ENCODE assay signal across 20 mouse cellular contexts in the genomic region with DNA sequence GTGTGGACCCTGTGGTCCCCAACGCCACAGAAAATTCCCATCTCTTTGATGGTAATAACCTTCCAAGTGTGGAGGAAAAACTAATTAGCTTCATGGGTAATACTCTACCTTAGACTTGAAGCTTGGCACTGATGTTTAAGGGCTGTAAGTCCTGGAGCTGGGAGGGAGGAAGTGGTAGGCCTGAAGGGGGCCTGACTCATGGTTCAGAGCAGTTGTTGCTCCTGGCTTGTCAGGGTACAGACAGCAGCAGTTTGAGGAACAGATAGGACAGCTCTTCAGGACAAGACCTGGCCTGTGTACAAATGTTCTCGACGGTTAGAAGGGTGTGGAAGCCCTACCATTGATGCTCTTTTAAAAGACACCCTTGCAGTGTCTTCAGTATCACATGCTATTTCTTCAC. TPM values are rescaled to one million over a fixed set of nuclear protein-coding genes. Genes with fewer than 3 reads are reported as not detected.
DNase-seq lines count a peak whose midpoint lies in the region; ATAC-seq and TF ChIP-seq lines count a peak whose summit lies in the region.
"Had no signal": no experiment of that assay in that cellular context is flagged by ENCODE, and none has a peak within 500 bp of the region (broad histone marks: within the 10 kb centered on the region; RNA-seq: fewer than 3 reads in every experiment).

No protein-coding gene starts in this region.

- H3K4me2 ChIP-seq in forebrain, embryonic 12.5 days = no peak overlapping the region
- no peak overlapping the region for H3K4me2 ChIP-seq in forebrain, embryonic 15.5 days (replicated peaks)
- H3K4me2 ChIP-seq in kidney, postnatal 0 days (ENCODE audit: low read length) = no peak overlapping the region
- H3K4me2 ChIP-seq in midbrain, embryonic 12.5 days (replicated peaks) = no peak overlapping the region
- no peak overlapping the region for H3K4me2 ChIP-seq in midbrain, embryonic 15.5 days
- H3K4me2 ChIP-seq in myocyte (ENCODE audit: low read depth) = no peak overlapping the region
- H3K4me2 ChIP-seq: embryonic facial prominence, embryonic 15.5 days; heart, embryonic 11.5 days; heart, embryonic 15.5 days; hindbrain, embryonic 15.5 days had no signal

- no peaks in the 10 kb centered on the region for H3K27me3 ChIP-seq in forebrain, embryonic 12.5 days
- H3K27me3 ChIP-seq in forebrain, embryonic 15.5 days = no peaks in the 10 kb centered on the region
- H3K27me3 ChIP-seq in kidney, postnatal 0 days (ENCODE audit: insufficient read depth, low read length) = no peaks in the 10 kb centered on the region
- no peaks in the 10 kb centered on the region for H3K27me3 ChIP-seq in midbrain, embryonic 12.5 days
- H3K27me3 ChIP-seq in midbrain, embryonic 15.5 days (replicated peaks) = no peaks in the 10 kb centered on the region
- no peaks in the 10 kb centered on the region for H3K27me3 ChIP-seq in myocyte (ENCODE audit: control insufficient read depth, insufficient read depth, insufficient read length)
- H3K27me3 ChIP-seq: embryonic facial prominence, embryonic 15.5 days; heart, embryonic 15.5 days; hindbrain, embryonic 15.5 days had no signal

- 84% methylated on average over 3 of the region's 3 CpGs for WGBS in forebrain, embryonic 12.5 days
- WGBS in forebrain, embryonic 15.5 days = 85% methylated on average over 3 of the region's 3 CpGs
- WGBS in kidney, postnatal 0 days = 86% methylated on average over 3 of the region's 3 CpGs
- 92% methylated on average over 3 of the region's 3 CpGs for WGBS in midbrain, embryonic 12.5 days
- 85% methylated on average over 3 of the region's 3 CpGs for WGBS in midbrain, embryonic 15.5 days

- H3K4me1 ChIP-seq in forebrain, embryonic 12.5 days = peaks cover 29% of the 10 kb centered on the region
- peaks cover 13% of the 10 kb centered on the region for H3K4me1 ChIP-seq in forebrain, embryonic 15.5 days
- H3K4me1 ChIP-seq in kidney, postnatal 0 days (replicated peaks; ENCODE audit: insufficient read depth, low read length) = peaks cover 11% of the 10 kb centered on the region; the same call in 1 of the 2 replicates
- H3K4me1 ChIP-seq in midbrain, embryonic 12.5 days = peaks cover 31% of the 10 kb centered on the region
- H3K4me1 ChIP-seq in midbrain, embryonic 15.5 days = peaks cover 16% of the 10 kb centered on the region

- no peaks in the 10 kb centered on the region for H3K36me3 ChIP-seq in forebrain, embryonic 12.5 days (replicated peaks)
- H3K36me3 ChIP-seq in forebrain, embryonic 15.5 days = no peaks in the 10 kb centered on the region
- H3K36me3 ChIP-seq in kidney, postnatal 0 days (ENCODE audit: insufficient read depth, low read length) = no peaks in the 10 kb centered on the region
- H3K36me3 ChIP-seq in midbrain, embryonic 12.5 days = no peaks in the 10 kb centered on the region
- H3K36me3 ChIP-seq in midbrain, embryonic 15.5 days (replicated peaks) = no peaks in the 10 kb centered on the region
- H3K36me3 ChIP-seq in myocyte (ENCODE audit: control insufficient read depth, insufficient read depth) = no peaks in the 10 kb centered on the region
- H3K36me3 ChIP-seq: embryonic facial prominence, embryonic 15.5 days; heart, embryonic 15.5 days; hindbrain, embryonic 15.5 days had no signal

- H3K9me3 ChIP-seq in forebrain, embryonic 12.5 days = peaks cover 8% of the 10 kb centered on the region
- no peaks in the 10 kb centered on the region for H3K9me3 ChIP-seq in forebrain, embryonic 15.5 days
- H3K9me3 ChIP-seq in kidney, postnatal 0 days (replicated peaks; ENCODE audit: low read length) = no peaks in the 10 kb centered on the region
- H3K9me3 ChIP-seq in midbrain, embryonic 12.5 days = 0 out of 2 replicates have a peak, but pooled peaks cover 6% of the 10 kb centered on the region
- no peaks in the 10 kb centered on the region for H3K9me3 ChIP-seq in midbrain, embryonic 15.5 days
- H3K9me3 ChIP-seq: embryonic facial prominence, embryonic 15.5 days; heart, embryonic 15.5 days; hindbrain, embryonic 15.5 days had no signal

- TF ChIP-seq CTCF in kidney, postnatal 0 days (IDR thresholded peaks at IDR 0.05; ENCODE audit: low read depth) = no peak

- no peaks in the 10 kb centered on the region for H3K79me2 ChIP-seq in myocyte (ENCODE audit: control insufficient read depth, insufficient read depth)

- TF ChIP-seq POLR2A in myocyte (IDR thresholded peaks at IDR 0.05; ENCODE audit: insufficient read length, low read depth) = no peak

- peak overlapping the region; percentile 80; the same call in 1 of the 2 replicates for H3K27ac ChIP-seq in forebrain, embryonic 12.5 days
- no peak overlapping the region for H3K27ac ChIP-seq in forebrain, embryonic 15.5 days (replicated peaks)
- 0 out of 2 replicates have a peak overlapping the region, but pooled peaks have one; percentile 5 for H3K27ac ChIP-seq in kidney, postnatal 0 days
- H3K27ac ChIP-seq in midbrain, embryonic 12.5 days (replicated peaks) = peak overlapping the region; percentile 35; the same call in 1 of the 2 replicates
- no peak overlapping the region for H3K27ac ChIP-seq in midbrain, embryonic 15.5 days
- H3K27ac ChIP-seq: embryonic facial prominence, embryonic 15.5 days; heart, embryonic 15.5 days; hindbrain, embryonic 15.5 days had no signal

- H3K9ac ChIP-seq in forebrain, embryonic 12.5 days = no peak overlapping the region
- no peak overlapping the region for H3K9ac ChIP-seq in forebrain, embryonic 15.5 days (replicated peaks)
- no peak overlapping the region for H3K9ac ChIP-seq in kidney, postnatal 0 days (ENCODE audit: low read depth, low read length)
- no peak overlapping the region for H3K9ac ChIP-seq in midbrain, embryonic 12.5 days (replicated peaks)
- no peak overlapping the region for H3K9ac ChIP-seq in midbrain, embryonic 15.5 days
- H3K9ac ChIP-seq: embryonic facial prominence, embryonic 15.5 days; heart, embryonic 15.5 days; hindbrain, embryonic 15.5 days had no signal

- no peak overlapping the region for H3K4me3 ChIP-seq in forebrain, embryonic 12.5 days (replicated peaks)
- no peak overlapping the region for H3K4me3 ChIP-seq in forebrain, embryonic 15.5 days
- no peak overlapping the region for H3K4me3 ChIP-seq in kidney, postnatal 0 days (replicated peaks; ENCODE audit: low read depth, low read length)
- H3K4me3 ChIP-seq in midbrain, embryonic 12.5 days = no peak overlapping the region
- H3K4me3 ChIP-seq in midbrain, embryonic 15.5 days = no peak overlapping the region
- no peak overlapping the region for H3K4me3 ChIP-seq in myocyte
- H3K4me3 ChIP-seq: embryonic facial prominence, embryonic 15.5 days; erythroblast, embryonic 14.5 days; heart, embryonic 15.5 days; hindbrain, embryonic 15.5 days had no signal

- DNase-seq in kidney, postnatal 0 days (ENCODE audit: low spot score) = no peak
- DNase-seq in kidney, postnatal 25 days = no peak
- no peak for DNase-seq in right cerebral cortex, postnatal 4 days
- DNase-seq: adrenal gland, adult 8-10 months; adrenal gland, postnatal 36 days; cerebellum, adult 2 months; gastrocnemius, postnatal 10 days; heart, adult 18-20 months; heart, postnatal 14 days had no signal

- no peak overlapping the region for H3ac ChIP-seq in myocyte (ENCODE audit: control insufficient read depth, insufficient read length)

- ATAC-seq in forebrain, embryonic 12.5 days (ENCODE audit: low FRiP score) = no peak
- no peak for ATAC-seq in forebrain, embryonic 15.5 days (replicated peaks)
- no peak for ATAC-seq in kidney, postnatal 0 days (replicated peaks; ENCODE audit: low FRiP score, low read depth)
- no peak for ATAC-seq in midbrain, embryonic 12.5 days (ENCODE audit: low FRiP score, low read depth)
- no peak for ATAC-seq in midbrain, embryonic 15.5 days (replicated peaks)
- ATAC-seq: forebrain, embryonic 16.5 days had no signal

TF ChIP-seq in myocyte, 11 proteins besides CTCF, POLR2A, EP300 and RAD21:
- no peak for TF ChIP-seq TCF12 (IDR thresholded peaks at IDR 0.05; ENCODE audit: insufficient read depth, poor library complexity, severe bottlenecking)
- peak in 1 of 3 experiments; percentile 32 for TF ChIP-seq MYOG (IDR thresholded peaks at IDR 0.05; ENCODE audit: control insufficient read depth in 1 of 3, insufficient read depth in 1 of 3, insufficient read length in 2 of 3, low read depth in 2 of 3)
- TF ChIP-seq SRF (IDR thresholded peaks at IDR 0.05; ENCODE audit: control insufficient read depth, insufficient read length, low read depth) = no peak
- TF ChIP-seq REST (IDR thresholded peaks at IDR 0.05; ENCODE audit: insufficient read depth, insufficient read length) = no peak
- no peak for TF ChIP-seq CEBPB (IDR thresholded peaks at IDR 0.05; ENCODE audit: insufficient read depth, poor library complexity, severe bottlenecking)
- TF ChIP-seq TCF3 (IDR thresholded peaks at IDR 0.05; ENCODE audit: insufficient read length, low read depth) = no peak
- no peak for TF ChIP-seq E2F4 (IDR thresholded peaks at IDR 0.05; ENCODE audit: insufficient read depth)
- no peak for TF ChIP-seq MAX (IDR thresholded peaks at IDR 0.05; ENCODE audit: low read depth)
- TF ChIP-seq MYOD1 (IDR thresholded peaks at IDR 0.05; ENCODE audit: control insufficient read depth in 1 of 3, insufficient read length in 2 of 3, low read depth in 2 of 3) = peak in 2 of 3 experiments; percentile 25 to 57
- TF ChIP-seq POLR2AphosphoS2 (IDR thresholded peaks at IDR 0.05; ENCODE audit: insufficient read length, low read depth) = no peak

RNA-seq across cellular contexts. Expression of a gene that starts 8.7 kb away (rescaled TPM):
- polyA plus RNA-seq in forebrain, embryonic 12.5 days (2016; fragmentation: Nextera tagmentation; extraction: Ambion mirVana) = 427 and 524 TPM in 2 replicates
- polyA plus RNA-seq in forebrain, embryonic 15.5 days (2015; fragmentation: Nextera tagmentation; extraction: Ambion mirVana) = 336 and 343 TPM in 2 replicates
- polyA plus RNA-seq in kidney, postnatal 0 days (2015; fragmentation: Nextera tagmentation; extraction: Ambion mirVana) = 116 and 123 TPM in 2 replicates
- polyA plus RNA-seq in midbrain, embryonic 12.5 days (2016; fragmentation: Nextera tagmentation; extraction: Ambion mirVana) = 548 and 637 TPM in 2 replicates
- polyA plus RNA-seq in midbrain, embryonic 15.5 days (2015; fragmentation: Nextera tagmentation; extraction: Ambion mirVana) = 329 and 430 TPM in 2 replicates
- polyA plus RNA-seq in myocyte (2012; fragmentation: generic; extraction: Trizol) = 83.7 TPM

RNA-seq across cellular contexts. Expression of a gene that starts 59.1 kb away (rescaled TPM):
- 55.5 and 60.0 TPM in 2 replicates for polyA plus RNA-seq in forebrain, embryonic 12.5 days (2016; fragmentation: Nextera tagmentation; extraction: Ambion mirVana)
- polyA plus RNA-seq in forebrain, embryonic 15.5 days (2015; fragmentation: Nextera tagmentation; extraction: Ambion mirVana) = 22.0 and 24.4 TPM in 2 replicates
- 87.7 and 95.0 TPM in 2 replicates for polyA plus RNA-seq in kidney, postnatal 0 days (2015; fragmentation: Nextera tagmentation; extraction: Ambion mirVana)
- polyA plus RNA-seq in midbrain, embryonic 12.5 days (2016; fragmentation: Nextera tagmentation; extraction: Ambion mirVana) = 31.1 and 41.2 TPM in 2 replicates
- 38.4 and 39.6 TPM in 2 replicates for polyA plus RNA-seq in midbrain, embryonic 15.5 days (2015; fragmentation: Nextera tagmentation; extraction: Ambion mirVana)
- 691 TPM for polyA plus RNA-seq in myocyte (2012; fragmentation: generic; extraction: Trizol)
- polyA plus RNA-seq: erythroblast, embryonic 14.5 days had no signal

Comparison
In these comparisons a context has a peak if more than half of its experiments do, and no peak if none do; other contexts are left out.
1. H3K27ac ChIP-seq: peak in forebrain, embryonic 12.5 days (single experiment), kidney, postnatal 0 days (single experiment) and midbrain, embryonic 12.5 days (single experiment); none in forebrain, embryonic 15.5 days (single experiment) and midbrain, embryonic 15.5 days (single experiment).